Mouse (Mus musculus) liver, embryonic 13.5 days (tissue): ENCODE measurements around the gene Thap3. TPM values are rescaled to one million over a fixed set of nuclear protein-coding genes. Genes with fewer than 3 reads are reported as not detected.
A peak's percentile ranks its signal among the peaks of the same experiment; 100 is the strongest.

ENCODE experiments used
- ATAC-seq: fragments of 200-750 bp; cut with Nextera tagmentation; 2 replicates; pipeline ENCODE4 v1.8.0; 2017; ENCODE audit warnings: low read depth, mild to moderate bottlenecking, moderate number of reproducible peaks, moderate library complexity
- DNase-seq: peaks from one replicate; pipeline ENCODE4 v3.0.0; 2022
- H3K27ac ChIP-seq: fragments of 300-500 bp; sonication (generic); 2 replicates; pipeline ENCODE4 v1.5.1; 2015; ENCODE audit warnings: moderate library complexity, mild to moderate bottlenecking, inconsistent platforms
- H3K27me3 ChIP-seq: fragments of 300-500 bp; sonication (generic); 2 replicates; pipeline ENCODE4 v1.6.1; 2015; ENCODE audit warnings: mild to moderate bottlenecking, inconsistent platforms
- H3K36me3 ChIP-seq: fragments of 300-500 bp; sonication (generic); 2 replicates; pipeline ENCODE4 v1.6.1; 2015; ENCODE audit warnings: mild to moderate bottlenecking, inconsistent platforms
- H3K4me1 ChIP-seq: fragments of 300-500 bp; sonication (generic); replicated peaks from 2 replicates; pipeline ENCODE4 v1.6.1; 2015; ENCODE audit warnings: inconsistent platforms
- H3K4me2 ChIP-seq: fragments of 300-500 bp; sonication (generic); 2 replicates; pipeline ENCODE4 v1.6.1; 2015; ENCODE audit warnings: inconsistent platforms, mild to moderate bottlenecking, moderate library complexity
- H3K4me3 ChIP-seq: fragments of 300-500 bp; sonication (generic); replicated peaks from 2 replicates; pipeline ENCODE4 v1.5.1; 2015; ENCODE audit warnings: mild to moderate bottlenecking, inconsistent platforms
- H3K9ac ChIP-seq: fragments of 300-500 bp; sonication (generic); 2 replicates; pipeline ENCODE4 v1.6.1; 2015; ENCODE audit warnings: mild to moderate bottlenecking, inconsistent platforms
- H3K9me3 ChIP-seq: fragments of 300-500 bp; sonication (generic); replicated peaks from 2 replicates; pipeline ENCODE4 v1.6.1; 2016; ENCODE audit warnings: inconsistent platforms
- WGBS: fragments of 180-500 bp; shearing (Covaris S2); methylation state at CpG from one replicate; pipeline ENCODE4 v1.1.7; 2015; ENCODE audit not compliant: insufficient replicate concordance; 5-methylcytosine and 5-hydroxymethylcytosine counted together
- polyA plus RNA-seq: library from polyadenylated mRNA; unstranded; fragments of >200 nt; fragmentation: Nextera tagmentation; extraction: Ambion mirVana; gene quantifications from 2 replicates; pipeline ENCODE4 v1.2.1, GENCODE M21; 2015

Thap3 gene
- polyA plus RNA-seq, 1 experiment from 2014 or later: 8.1 TPM

GRCm38 (mm10) chr4:151995371-151996172, 6.8 kb upstream of the Thap3 start:
- no peak for DNase-seq
- no peak; the same call in 1 of the 2 replicates for ATAC-seq

GRCm38 (mm10) chr4:151994228-151995171, 5.7 kb upstream of the Thap3 start:
- peak overlapping the region; percentile 94 for H3K9ac ChIP-seq
- no peaks in the 10 kb centered on the region for H3K9me3 ChIP-seq
- no peak for ATAC-seq
- WGBS: 3% methylated on average over 59 of the region's 61 CpGs
- no peak for DNase-seq
- H3K4me2 ChIP-seq: peak overlapping the region; percentile 100
- peak overlapping the region; percentile 80 for H3K27ac ChIP-seq
- H3K4me1 ChIP-seq: peaks cover 44% of the 10 kb centered on the region
- H3K27me3 ChIP-seq: peaks cover 43% of the 10 kb centered on the region
- H3K36me3 ChIP-seq: peaks cover 27% of the 10 kb centered on the region
- peak overlapping the region; percentile 97 for H3K4me3 ChIP-seq

More at GRCm38 (mm10) chr4:151995371-151996172, 6.8 kb upstream of the Thap3 start:
- H3K4me2 ChIP-seq: peak overlapping the region; percentile 100
- H3K27me3 ChIP-seq: peaks cover 43% of the 10 kb centered on the region
- H3K27ac ChIP-seq: peak overlapping the region; percentile 80
- peaks cover 22% of the 10 kb centered on the region for H3K36me3 ChIP-seq
- H3K9me3 ChIP-seq: no peaks in the 10 kb centered on the region
- under 1% methylated on average over 90 of the region's 111 CpGs for WGBS
- peak overlapping the region; percentile 94 for H3K9ac ChIP-seq
- peaks cover 44% of the 10 kb centered on the region for H3K4me1 ChIP-seq
- peak overlapping the region; percentile 97 for H3K4me3 ChIP-seq

GRCm38 (mm10) chr4:151993035-151993434, 4.2 kb upstream of the Thap3 start:
- peaks cover 43% of the 10 kb centered on the region for H3K27me3 ChIP-seq
- DNase-seq (no peak), ATAC-seq (no peak)
- WGBS: 77% methylated on average over 6 of the region's 6 CpGs
- no peak overlapping the region for H3K4me3 ChIP-seq
- H3K4me1 ChIP-seq: peaks cover 49% of the 10 kb centered on the region
- no peaks in the 10 kb centered on the region for H3K9me3 ChIP-seq
- no peak overlapping the region for H3K9ac ChIP-seq
- no peak overlapping the region for H3K27ac ChIP-seq
- H3K4me2 ChIP-seq: no peak overlapping the region
- peaks cover 27% of the 10 kb centered on the region for H3K36me3 ChIP-seq

GRCm38 (mm10) chr4:151992091-151992490, 3.3 kb upstream of the Thap3 start:
- Histone ChIP-seq H3K9me3 (no peaks in the 10 kb centered on the region), H3K27me3 (peaks cover 43% of the 10 kb centered on the region), H3K4me1 (peaks cover 49% of the 10 kb centered on the region), H3K36me3 (peaks cover 27% of the 10 kb centered on the region), H3K27ac (no peak overlapping the region), H3K4me3 (no peak overlapping the region), H3K9ac (no peak overlapping the region), H3K4me2 (no peak overlapping the region)
- DNase-seq (no peak), ATAC-seq (no peak)
- 89% methylated on average over 9 of the region's 9 CpGs for WGBS

- peak; percentile 4 for ATAC-seq
These were observed 302 bp upstream of the Thap3 start for GRCm38 (mm10) chr4:151989110-151989488.

GRCm38 (mm10) chr4:151988014-151988341, 819 bp downstream of the Thap3 start:
- Histone ChIP-seq H3K9ac (peak overlapping the region; percentile 85), H3K4me3 (peak overlapping the region; percentile 76), H3K27me3 (peaks cover 20% of the 10 kb centered on the region), H3K9me3 (no peaks in the 10 kb centered on the region), H3K4me2 (peak overlapping the region; percentile 98), H3K27ac (peak overlapping the region; percentile 78; the same call in 1 of the 2 replicates), H3K4me1 (peaks cover 45% of the 10 kb centered on the region), H3K36me3 (peaks cover 31% of the 10 kb centered on the region)
- WGBS: 22% methylated on average over 10 of the region's 10 CpGs
- ATAC-seq: no peak
- no peak for DNase-seq

More at GRCm38 (mm10) chr4:151989110-151989488, 302 bp upstream of the Thap3 start:
- peaks cover 31% of the 10 kb centered on the region for H3K27me3 ChIP-seq
- peaks cover 30% of the 10 kb centered on the region for H3K36me3 ChIP-seq
- no peaks in the 10 kb centered on the region for H3K9me3 ChIP-seq
- WGBS: 45% methylated on average over 6 of the region's 6 CpGs
- no peak for DNase-seq
- no peak overlapping the region; the same call in 1 of the 2 replicates for H3K27ac ChIP-seq
- peak overlapping the region; percentile 98 for H3K4me2 ChIP-seq
- peak overlapping the region; percentile 76 for H3K4me3 ChIP-seq
- peak overlapping the region; percentile 85 for H3K9ac ChIP-seq
- H3K4me1 ChIP-seq: peaks cover 44% of the 10 kb centered on the region

- Histone ChIP-seq H3K27ac (no peak overlapping the region), H3K9me3 (no peaks in the 10 kb centered on the region), H3K27me3 (0 out of 2 replicates have a peak, but pooled peaks cover 8% of the 10 kb centered on the region), H3K4me2 (no peak overlapping the region), H3K4me1 (peaks cover 52% of the 10 kb centered on the region), H3K9ac (no peak overlapping the region), H3K36me3 (peaks cover 33% of the 10 kb centered on the region), H3K4me3 (no peak overlapping the region)
- no peak for ATAC-seq
- 67% methylated on average over 8 of the region's 8 CpGs for WGBS
- no peak for DNase-seq
These were observed 2.1 kb downstream of the Thap3 start for GRCm38 (mm10) chr4:151986650-151987049.

GRCm38 (mm10) chr4:151985886-151986285, 2.9 kb downstream of the Thap3 start:
- Histone ChIP-seq H3K27ac (no peak overlapping the region), H3K9ac (no peak overlapping the region), H3K9me3 (no peaks in the 10 kb centered on the region), H3K27me3 (0 out of 2 replicates have a peak, but pooled peaks cover under 1% of the 10 kb centered on the region), H3K36me3 (peaks cover 31% of the 10 kb centered on the region), H3K4me1 (peaks cover 57% of the 10 kb centered on the region), H3K4me2 (no peak overlapping the region), H3K4me3 (no peak overlapping the region)
- ATAC-seq (no peak), DNase-seq (no peak)
- 47% methylated on average over 10 of the region's 10 CpGs for WGBS

- Histone ChIP-seq H3K4me2 (no peak overlapping the region), H3K27me3 (no peaks in the 10 kb centered on the region), H3K9ac (no peak overlapping the region; the same call in 1 of the 2 replicates), H3K9me3 (no peaks in the 10 kb centered on the region), H3K4me1 (peaks cover 50% of the 10 kb centered on the region), H3K36me3 (peaks cover 46% of the 10 kb centered on the region), H3K4me3 (no peak overlapping the region), H3K27ac (no peak overlapping the region)
- DNase-seq (no peak), ATAC-seq (no peak)
- WGBS: 28% methylated on average over 9 of the region's 9 CpGs
These were observed 5.2 kb downstream of the Thap3 start for GRCm38 (mm10) chr4:151983560-151983959.

GRCm38 (mm10) chr4:151983043-151983442, 5.8 kb downstream of the Thap3 start:
- H3K4me2 ChIP-seq: no peak overlapping the region
- peaks cover 50% of the 10 kb centered on the region for H3K36me3 ChIP-seq
- H3K27ac ChIP-seq: 0 out of 2 replicates have a peak overlapping the region, but pooled peaks have one; percentile 5
- H3K9me3 ChIP-seq: no peaks in the 10 kb centered on the region
- DNase-seq: no peak
- no peaks in the 10 kb centered on the region for H3K27me3 ChIP-seq
- H3K4me1 ChIP-seq: peaks cover 46% of the 10 kb centered on the region
- H3K9ac ChIP-seq: no peak overlapping the region
- ATAC-seq: no peak
- H3K4me3 ChIP-seq: no peak overlapping the region
- 54% methylated on average over 17 of the region's 17 CpGs for WGBS

GRCm38 (mm10) chr4:151981363-151981762, 7.4 kb downstream of the Thap3 start:
- no peak overlapping the region; the same call in 1 of the 2 replicates for H3K27ac ChIP-seq
- WGBS: 19% methylated on average over 5 of the region's 5 CpGs
- H3K9ac ChIP-seq: no peak overlapping the region
- H3K27me3 ChIP-seq: no peaks in the 10 kb centered on the region
- peaks cover 36% of the 10 kb centered on the region for H3K4me1 ChIP-seq
- H3K36me3 ChIP-seq: peaks cover 66% of the 10 kb centered on the region
- ATAC-seq (peak; percentile 54), DNase-seq (peak; percentile 69)
- no peak overlapping the region for H3K4me2 ChIP-seq
- H3K4me3 ChIP-seq: no peak overlapping the region
- no peaks in the 10 kb centered on the region for H3K9me3 ChIP-seq
